Mouse (Mus musculus) erythroblast, embryonic 14.5 days (primary cell): ENCODE results near the gene Tiam1. TPM values are rescaled to one million over a fixed set of nuclear protein-coding genes. Genes with fewer than 3 reads are reported as not detected.

ENCODE experiments used
- H3K27me3 ChIP-seq: 2 replicates; pipeline ENCODE4 v1.6.1; 2012; ENCODE audit warnings: inconsistent platforms; ENCODE audit not compliant: control insufficient read depth
- H3K36me3 ChIP-seq: 2 replicates; pipeline ENCODE4 v1.6.1; 2012; ENCODE audit warnings: mild to moderate bottlenecking, inconsistent platforms; ENCODE audit not compliant: control insufficient read depth
- H3K4me1 ChIP-seq: 2 replicates; pipeline ENCODE4 v1.6.1; 2012; ENCODE audit warnings: inconsistent platforms; ENCODE audit not compliant: control insufficient read depth
- H3K4me3 ChIP-seq: replicated peaks from 2 replicates; pipeline ENCODE3; 2012; ENCODE audit warnings: moderate library complexity, mild to moderate bottlenecking, inconsistent platforms
- H3K9me3 ChIP-seq: 2 replicates; pipeline ENCODE4 v1.6.1; 2012; ENCODE audit warnings: low read length, inconsistent platforms, mixed read lengths; ENCODE audit not compliant: control insufficient read depth
- GATA1 ChIP-seq: IDR thresholded peaks from 2 replicates; pipeline ENCODE4 v1.6.1; 2012; ENCODE audit warnings: low read length, inconsistent platforms, mixed read lengths
- TAL1 ChIP-seq: IDR thresholded peaks from 3 replicates; pipeline ENCODE4 v1.6.1; 2012; ENCODE audit warnings: low read length, inconsistent platforms, mixed read lengths
- polyA plus RNA-seq: library from polyadenylated mRNA; stranded (reverse); fragments of >175 nt; gene quantifications from 2 replicates; pipeline ENCODE4 v1.2.3, GENCODE M21; 2012

The Tiam1 gene
- polyA plus RNA-seq, 1 experiment = 0.89 TPM

DNA sequence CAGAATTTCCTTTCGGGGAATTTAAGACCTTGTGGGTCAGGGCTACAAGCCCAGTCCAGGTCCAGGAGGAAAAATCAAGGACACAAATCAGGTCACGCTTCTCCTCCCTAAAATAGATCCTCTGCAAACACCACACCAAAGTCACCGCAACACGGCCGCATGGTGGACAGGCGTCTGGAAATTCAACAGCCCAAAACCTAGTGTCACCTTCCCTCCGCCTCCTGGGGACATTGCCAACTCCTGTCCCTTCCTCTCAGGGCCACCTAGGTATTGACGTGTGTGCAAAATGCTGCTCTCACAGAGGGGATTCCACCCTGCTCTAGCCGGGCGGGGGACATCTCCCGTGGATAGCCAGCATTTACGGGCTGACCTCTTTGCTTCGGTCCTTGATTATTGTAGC is 21.8 kb downstream of the Tiam1 start:
- H3K4me3 ChIP-seq = no peak overlapping the region
- peaks cover 4% of the 10 kb centered on the region for H3K4me1 ChIP-seq
- peaks cover 16% of the 10 kb centered on the region for H3K9me3 ChIP-seq
- no peak for TF ChIP-seq GATA1
- no peak for TF ChIP-seq TAL1
- H3K27me3 ChIP-seq = no peaks in the 10 kb centered on the region
- H3K36me3 ChIP-seq = no peaks in the 10 kb centered on the region

DNA sequence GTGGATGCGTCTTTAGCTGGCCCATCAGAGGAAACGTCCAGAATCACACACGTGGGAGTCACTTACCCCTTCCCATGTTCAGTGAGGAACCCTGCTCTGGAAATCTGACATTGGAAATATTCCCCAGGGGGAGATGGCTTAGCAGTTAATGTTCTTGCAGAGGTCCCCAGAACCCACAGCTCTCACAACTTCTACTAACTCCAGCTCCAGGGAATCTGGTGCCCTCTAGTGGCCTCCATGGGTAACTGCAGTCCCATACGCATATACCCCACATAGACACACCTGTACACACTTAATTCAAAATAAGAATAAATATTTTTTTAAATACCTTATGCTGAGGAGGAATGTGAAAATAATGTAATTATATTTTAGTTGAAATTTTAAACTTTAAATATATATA is 23.6 kb downstream of the Tiam1 start:
- peaks cover 16% of the 10 kb centered on the region for H3K9me3 ChIP-seq
- H3K4me3 ChIP-seq = no peak overlapping the region
- no peaks in the 10 kb centered on the region for H3K36me3 ChIP-seq
- no peak for TF ChIP-seq TAL1
- H3K4me1 ChIP-seq = peaks cover 4% of the 10 kb centered on the region
- H3K27me3 ChIP-seq = no peaks in the 10 kb centered on the region

DNA sequence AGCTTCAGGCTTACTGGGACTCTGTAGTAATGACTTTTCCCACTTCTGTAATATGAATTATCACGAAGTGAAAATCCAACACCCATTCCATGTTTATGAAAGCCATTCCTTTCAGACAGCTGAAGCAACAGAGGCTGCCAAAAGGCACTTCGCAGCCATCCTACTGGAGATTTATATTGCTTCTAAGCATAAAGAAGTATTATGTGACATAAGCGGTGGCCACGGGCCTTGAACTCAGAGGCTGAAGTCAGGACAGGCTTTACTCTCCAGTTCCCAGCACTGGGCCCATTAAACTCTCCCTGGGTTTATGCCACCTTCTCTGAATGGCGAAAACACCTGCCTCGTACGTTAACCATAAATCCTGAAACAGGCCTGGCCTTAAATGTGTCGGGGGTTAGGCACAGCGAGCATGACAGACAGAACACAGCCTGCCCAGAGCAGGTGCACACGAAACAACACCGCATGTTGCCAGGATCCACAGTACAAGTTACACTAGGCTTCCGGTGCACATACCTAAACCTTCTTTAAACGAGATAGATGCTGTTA is 26.9 kb downstream of the Tiam1 start:
- Histone ChIP-seq H3K4me1 (peaks cover 2% of the 10 kb centered on the region), H3K4me3 (no peak overlapping the region), H3K36me3 (no peaks in the 10 kb centered on the region), H3K9me3 (peaks cover 16% of the 10 kb centered on the region), H3K27me3 (no peaks in the 10 kb centered on the region)
- TF ChIP-seq GATA1 = no peak

DNA sequence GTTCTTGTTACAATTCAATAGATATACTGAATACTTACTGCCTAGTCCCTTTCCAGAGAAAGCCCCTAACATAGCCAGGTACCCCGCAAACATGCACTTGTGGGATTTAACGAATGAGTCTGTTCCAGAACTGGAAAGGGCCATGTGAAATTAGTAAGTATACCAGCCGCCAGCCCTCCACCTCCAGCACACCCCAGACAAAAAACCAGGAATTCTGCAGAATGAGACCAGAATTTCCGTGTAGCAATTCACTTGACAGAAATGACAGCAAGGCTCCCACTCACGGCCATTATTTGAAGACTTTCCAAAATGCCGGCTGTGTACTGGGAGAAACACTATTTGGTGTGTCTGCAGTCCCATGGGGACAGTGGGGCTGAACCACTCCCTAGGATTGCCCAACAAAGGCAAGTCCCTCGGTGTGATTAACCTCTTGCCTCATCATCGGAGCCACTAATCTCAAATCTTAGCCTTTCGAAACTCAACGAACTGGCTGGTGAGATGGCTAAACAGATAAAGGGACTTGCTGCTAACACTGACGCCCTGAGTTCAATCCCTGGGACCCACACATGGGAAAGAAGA is 30.9 kb downstream of the Tiam1 start:
- H3K4me3 ChIP-seq = no peak overlapping the region
- no peaks in the 10 kb centered on the region for H3K36me3 ChIP-seq
- H3K4me1 ChIP-seq = peaks cover 2% of the 10 kb centered on the region; the same call in 1 of the 2 replicates
- H3K9me3 ChIP-seq = peaks cover 4% of the 10 kb centered on the region; the same call in 1 of the 2 replicates
- TF ChIP-seq TAL1 (no peak), GATA1 (no peak)
- no peaks in the 10 kb centered on the region for H3K27me3 ChIP-seq

DNA sequence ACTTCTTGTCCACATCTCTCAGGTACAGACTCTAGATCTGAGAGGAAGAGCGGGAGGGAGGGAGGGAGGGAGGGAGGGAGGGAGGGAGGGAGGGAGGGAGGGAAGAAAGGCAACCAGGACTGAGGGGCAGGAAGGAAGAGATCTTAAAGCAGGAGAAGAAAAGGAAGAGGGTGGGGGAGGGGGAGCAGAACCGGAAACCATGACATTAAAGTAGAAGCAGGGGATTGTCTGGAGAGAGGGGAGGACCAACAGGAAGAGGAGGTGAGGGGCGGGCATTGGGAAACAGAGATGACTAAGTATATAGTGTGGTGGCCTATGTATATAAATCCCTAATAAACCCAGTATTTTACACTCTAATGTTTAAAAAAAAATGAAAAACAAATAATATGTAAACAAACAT is 34.1 kb downstream of the Tiam1 start:
- Histone ChIP-seq H3K27me3 (no peaks in the 10 kb centered on the region), H3K4me3 (no peak overlapping the region), H3K36me3 (no peaks in the 10 kb centered on the region), H3K9me3 (peaks cover 4% of the 10 kb centered on the region; the same call in 1 of the 2 replicates), H3K4me1 (peaks cover 2% of the 10 kb centered on the region; the same call in 1 of the 2 replicates)
- no peak for TF ChIP-seq TAL1
- no peak for TF ChIP-seq GATA1

DNA sequence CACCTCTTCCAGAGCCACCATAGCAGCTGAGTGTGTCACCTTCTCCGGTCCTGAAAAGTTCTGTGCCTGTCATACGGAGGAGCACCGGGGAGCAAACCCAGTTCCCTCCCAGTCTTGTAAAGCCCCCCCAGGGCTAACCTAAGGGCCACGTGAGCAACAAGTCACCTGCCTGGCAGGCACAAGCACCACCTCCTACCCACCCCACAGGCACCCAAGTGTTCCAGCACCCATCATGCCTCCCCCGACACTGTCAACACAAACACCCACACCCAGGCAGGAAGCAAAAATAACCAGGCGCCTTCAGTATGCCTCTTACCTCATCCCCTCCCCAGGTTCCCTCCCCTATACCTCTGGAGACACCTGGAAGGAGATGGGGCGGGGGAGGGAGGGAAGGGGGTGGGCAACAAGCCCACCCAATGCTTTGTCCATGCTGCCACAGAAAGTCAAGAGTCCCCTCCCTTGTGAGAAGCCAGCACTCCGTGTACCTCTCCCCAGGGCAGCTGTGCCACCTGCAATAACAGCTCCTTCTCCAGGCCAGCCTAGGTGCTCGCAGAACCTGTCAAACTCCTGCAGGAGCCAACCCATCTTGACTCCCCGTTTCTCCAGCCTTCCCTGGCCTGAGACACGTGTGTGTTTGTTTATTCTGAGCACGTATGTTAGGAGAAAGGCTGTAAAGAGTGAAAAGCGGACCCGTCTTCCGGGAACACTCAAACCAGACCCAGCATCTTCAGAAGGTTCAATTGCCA is 38.7 kb downstream of the Tiam1 start:
- TF ChIP-seq TAL1 = no peak
- Histone ChIP-seq H3K27me3 (no peaks in the 10 kb centered on the region), H3K36me3 (no peaks in the 10 kb centered on the region)

DNA sequence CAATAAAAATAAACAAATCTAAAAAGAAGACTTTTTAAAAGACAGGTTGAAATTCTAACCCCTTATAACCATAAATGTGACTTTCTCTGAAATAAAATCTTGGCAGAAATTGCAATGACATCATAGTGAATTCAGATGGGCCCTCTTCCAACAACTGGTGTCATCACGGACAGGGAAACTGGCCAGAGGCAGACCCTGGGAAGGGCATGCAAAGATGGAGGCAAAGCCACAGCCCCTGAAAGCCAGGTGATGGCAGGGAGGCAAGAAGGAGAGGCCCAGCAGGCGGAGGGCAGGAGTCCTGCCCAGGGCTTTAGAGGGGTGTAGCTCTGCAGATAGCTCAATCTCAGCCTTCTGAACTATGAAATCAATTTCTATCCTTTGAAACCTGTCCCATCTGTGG is 39.8 kb downstream of the Tiam1 start:
- no peaks in the 10 kb centered on the region for H3K36me3 ChIP-seq
- H3K4me1 ChIP-seq = peaks cover 6% of the 10 kb centered on the region

More for the DNA sequence above, 38.7 kb downstream of the Tiam1 start:
- peaks cover 6% of the 10 kb centered on the region for H3K4me1 ChIP-seq
- no peak overlapping the region for H3K4me3 ChIP-seq
- no peaks in the 10 kb centered on the region for H3K9me3 ChIP-seq

DNA sequence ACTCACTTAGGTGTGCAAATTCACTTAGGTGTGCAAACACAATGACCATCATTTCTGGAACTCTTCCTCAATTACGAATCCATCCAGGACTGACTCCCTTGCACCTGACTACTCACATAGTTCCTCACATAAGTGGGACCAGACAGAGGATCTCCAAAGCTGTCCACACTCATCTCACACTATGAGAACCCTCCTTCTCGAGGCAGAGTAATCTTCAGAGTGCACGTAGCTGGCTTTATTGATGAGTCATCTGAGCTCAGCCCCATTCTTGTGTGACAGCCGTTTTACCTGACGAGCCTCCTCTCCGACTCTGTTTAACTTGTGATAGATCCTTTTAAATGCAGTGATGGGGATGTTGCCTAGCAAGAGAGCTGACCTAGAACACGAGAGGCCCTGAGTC is 41.0 kb downstream of the Tiam1 start:
- H3K4me1 ChIP-seq = peaks cover 7% of the 10 kb centered on the region
- no peak for TF ChIP-seq TAL1
- H3K9me3 ChIP-seq = no peaks in the 10 kb centered on the region
- no peak overlapping the region for H3K4me3 ChIP-seq
- H3K27me3 ChIP-seq = no peaks in the 10 kb centered on the region
- H3K36me3 ChIP-seq = no peaks in the 10 kb centered on the region

More for the DNA sequence above, 39.8 kb downstream of the Tiam1 start:
- no peak for TF ChIP-seq TAL1
- no peak for TF ChIP-seq GATA1
- H3K4me3 ChIP-seq = no peak overlapping the region
- H3K27me3 ChIP-seq = no peaks in the 10 kb centered on the region
- no peaks in the 10 kb centered on the region for H3K9me3 ChIP-seq

DNA sequence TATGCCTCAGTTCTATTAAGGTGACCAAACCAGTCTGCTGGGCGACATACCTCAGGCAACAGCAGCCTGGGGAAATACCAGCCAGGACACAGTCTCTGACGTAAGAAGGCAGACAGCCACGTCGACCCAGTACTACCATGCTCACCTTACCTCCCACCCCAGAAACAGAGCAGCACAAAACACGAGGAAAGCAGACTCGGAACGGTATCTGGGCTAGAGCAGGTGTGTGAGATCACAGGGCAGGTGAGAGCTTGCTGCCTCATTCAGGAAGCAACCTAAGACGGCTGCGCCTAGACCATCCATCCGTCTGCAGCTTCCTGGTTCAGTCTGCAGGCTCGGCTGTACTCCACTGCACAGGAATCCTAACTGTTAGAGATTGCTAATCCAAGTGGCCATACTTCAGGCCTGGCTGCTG is 45.4 kb downstream of the Tiam1 start:
- Histone ChIP-seq H3K36me3 (no peaks in the 10 kb centered on the region), H3K4me1 (peaks cover 7% of the 10 kb centered on the region), H3K27me3 (no peaks in the 10 kb centered on the region), H3K4me3 (no peak overlapping the region), H3K9me3 (no peaks in the 10 kb centered on the region)
- no peak for TF ChIP-seq TAL1
